ENCODE assay signal across 8 mouse cellular contexts in genomic region chr6:113644808-113645207, GRCm38 (mm10). TPM values are rescaled to one million over a fixed set of nuclear protein-coding genes. Genes with fewer than 3 reads are reported as not detected.
A peak's percentile ranks its signal among the peaks of the same experiment; 100 is the strongest.
DNase-seq lines count a peak whose midpoint lies in the region; ATAC-seq and TF ChIP-seq lines count a peak whose summit lies in the region.
"Had no signal": no experiment of that assay in that cellular context is flagged by ENCODE, and none has a peak within 500 bp of the region (broad histone marks: within the 10 kb centered on the region; RNA-seq: fewer than 3 reads in every experiment).

No protein-coding gene starts in this region.

- 0 out of 2 replicates have a peak overlapping the region, but pooled peaks have one; percentile 18 for H3K27ac ChIP-seq in heart, embryonic 11.5 days (ENCODE audit: low read depth, low read length)
- 0 out of 2 replicates have a peak overlapping the region, but pooled peaks have one; percentile 51 for H3K27ac ChIP-seq in stomach, embryonic 15.5 days
- no peak overlapping the region for H3K27ac ChIP-seq in hindbrain, embryonic 11.5 days (ENCODE audit: low read depth, low read length)
- no peak overlapping the region for H3K27ac ChIP-seq in forebrain, postnatal 0 days (ENCODE audit: low read depth, low read length)
- H3K27ac ChIP-seq: limb, embryonic 12.5 days had no signal

- H3K9me3 ChIP-seq in heart, embryonic 11.5 days (replicated peaks; ENCODE audit: control insufficient read depth, low read length), result no peaks in the 10 kb centered on the region
- H3K9me3 ChIP-seq in stomach, embryonic 15.5 days, result no peaks in the 10 kb centered on the region
- no peaks in the 10 kb centered on the region for H3K9me3 ChIP-seq in hindbrain, embryonic 11.5 days (ENCODE audit: control insufficient read depth, low read length)
- H3K9me3 ChIP-seq in forebrain, postnatal 0 days (ENCODE audit: low read length), result no peaks in the 10 kb centered on the region
- H3K9me3 ChIP-seq: limb, embryonic 12.5 days had no signal

- H3K36me3 ChIP-seq in heart, embryonic 11.5 days (ENCODE audit: control insufficient read depth, insufficient read depth, low read length), result no peaks in the 10 kb centered on the region
- H3K36me3 ChIP-seq in stomach, embryonic 15.5 days, result no peaks in the 10 kb centered on the region
- H3K36me3 ChIP-seq in hindbrain, embryonic 11.5 days (ENCODE audit: control insufficient read depth, insufficient read depth, low read length), result no peaks in the 10 kb centered on the region
- no peaks in the 10 kb centered on the region for H3K36me3 ChIP-seq in forebrain, postnatal 0 days (ENCODE audit: insufficient read depth)
- H3K36me3 ChIP-seq: limb, embryonic 12.5 days had no signal

- ATAC-seq in heart, embryonic 11.5 days (replicated peaks; ENCODE audit: insufficient number of reproducible peaks, low FRiP score, low TSS enrichment), result no peak
- no peak for ATAC-seq in stomach, embryonic 15.5 days (ENCODE audit: insufficient read depth, low FRiP score, low read depth)
- ATAC-seq in hindbrain, embryonic 11.5 days (ENCODE audit: low FRiP score), result no peak
- no peak for ATAC-seq in forebrain, postnatal 0 days

- 67% methylated on average over 8 of the region's 8 CpGs for WGBS in heart, embryonic 11.5 days (ENCODE audit: insufficient replicate concordance)
- 75% methylated on average over 8 of the region's 8 CpGs for WGBS in stomach, embryonic 15.5 days
- WGBS in hindbrain, embryonic 11.5 days, result 87% methylated on average over 8 of the region's 8 CpGs
- 85% methylated on average over 8 of the region's 8 CpGs for WGBS in forebrain, postnatal 0 days

- no peak overlapping the region for H3K4me2 ChIP-seq in heart, embryonic 11.5 days
- no peak overlapping the region for H3K4me2 ChIP-seq in stomach, embryonic 15.5 days
- H3K4me2 ChIP-seq in hindbrain, embryonic 11.5 days (replicated peaks; ENCODE audit: low read depth, low read length), result no peak overlapping the region
- H3K4me2 ChIP-seq in forebrain, postnatal 0 days (ENCODE audit: low read depth), result no peak overlapping the region
- H3K4me2 ChIP-seq: limb, embryonic 12.5 days had no signal

- no peak overlapping the region for H3K4me3 ChIP-seq in heart, embryonic 11.5 days (ENCODE audit: low read depth, low read length)
- H3K4me3 ChIP-seq in stomach, embryonic 15.5 days (replicated peaks), result no peak overlapping the region
- H3K4me3 ChIP-seq in hindbrain, embryonic 11.5 days (ENCODE audit: low read depth, low read length), result no peak overlapping the region
- no peak overlapping the region for H3K4me3 ChIP-seq in forebrain, postnatal 0 days (ENCODE audit: low read depth, low read length)
- H3K4me3 ChIP-seq: limb, embryonic 12.5 days had no signal

- TF ChIP-seq CTCF in forebrain, postnatal 0 days (IDR thresholded peaks at IDR 0.05; ENCODE audit: low read depth), result no peak

- H3K4me1 ChIP-seq in heart, embryonic 11.5 days (ENCODE audit: control insufficient read depth, insufficient read depth, low read length), result no peaks in the 10 kb centered on the region
- no peaks in the 10 kb centered on the region for H3K4me1 ChIP-seq in stomach, embryonic 15.5 days
- no peaks in the 10 kb centered on the region for H3K4me1 ChIP-seq in hindbrain, embryonic 11.5 days (replicated peaks; ENCODE audit: control insufficient read depth, insufficient read depth, low read length)
- H3K4me1 ChIP-seq in forebrain, postnatal 0 days (ENCODE audit: insufficient read depth), result no peaks in the 10 kb centered on the region
- H3K4me1 ChIP-seq: limb, embryonic 12.5 days had no signal

- peak; percentile 53 to 66 for DNase-seq in right cerebral cortex, postnatal 10 days (ENCODE audit: low spot score in 2 of 2)
- no peak for DNase-seq in right cerebral cortex, postnatal 4 days
- peak; percentile 69 for DNase-seq in kidney, postnatal 10 days
- DNase-seq in hindbrain, embryonic 11.5 days (ENCODE audit: low spot score), result no peak
- DNase-seq in forebrain, postnatal 0 days, result no peak

- H3K9ac ChIP-seq in heart, embryonic 11.5 days (ENCODE audit: low read depth, low read length), result no peak overlapping the region
- no peak overlapping the region for H3K9ac ChIP-seq in stomach, embryonic 15.5 days
- H3K9ac ChIP-seq in hindbrain, embryonic 11.5 days (ENCODE audit: low read depth, low read length), result no peak overlapping the region
- no peak overlapping the region for H3K9ac ChIP-seq in forebrain, postnatal 0 days
- H3K9ac ChIP-seq: limb, embryonic 12.5 days had no signal

- H3K27me3 ChIP-seq in heart, embryonic 11.5 days (ENCODE audit: control insufficient read depth, insufficient read depth, low read length), result no peaks in the 10 kb centered on the region
- H3K27me3 ChIP-seq in stomach, embryonic 15.5 days (replicated peaks), result no peaks in the 10 kb centered on the region
- H3K27me3 ChIP-seq in hindbrain, embryonic 11.5 days (ENCODE audit: control insufficient read depth, insufficient read depth, low read length), result no peaks in the 10 kb centered on the region
- no peaks in the 10 kb centered on the region for H3K27me3 ChIP-seq in forebrain, postnatal 0 days (ENCODE audit: insufficient read depth, low read length)
- H3K27me3 ChIP-seq: limb, embryonic 12.5 days had no signal

RNA-seq across cellular contexts. Expression of gene Irak2, which starts 6.5 kb away (rescaled TPM):
- 6.7 and 7.2 TPM in 2 replicates for polyA plus RNA-seq in heart, embryonic 11.5 days (2014; fragmentation: Nextera tagmentation; extraction: Ambion mirVana)
- 8.0 and 10.0 TPM in 2 replicates for polyA plus RNA-seq in stomach, embryonic 15.5 days (2015; fragmentation: Nextera tagmentation; extraction: Ambion mirVana)
- polyA plus RNA-seq in hindbrain, embryonic 11.5 days (2014; fragmentation: Nextera tagmentation; extraction: Ambion mirVana), result 1.6 and 1.9 TPM in 2 replicates
- 4.5 and 5.9 TPM in 2 replicates for total RNA-seq in forebrain, postnatal 0 days (2014; rRNA removed)
- 1.8 and 3.5 TPM in 2 replicates for polyA plus RNA-seq in forebrain, postnatal 0 days (2015; fragmentation: Nextera tagmentation; extraction: Ambion mirVana)

RNA-seq across cellular contexts. Expression of gene Vhl, which starts 21.0 kb away (rescaled TPM):
- polyA plus RNA-seq in heart, embryonic 11.5 days (2014; fragmentation: Nextera tagmentation; extraction: Ambion mirVana), result 31.2 and 40.9 TPM in 2 replicates
- 39.5 and 43.6 TPM in 2 replicates for polyA plus RNA-seq in stomach, embryonic 15.5 days (2015; fragmentation: Nextera tagmentation; extraction: Ambion mirVana)
- polyA plus RNA-seq in hindbrain, embryonic 11.5 days (2014; fragmentation: Nextera tagmentation; extraction: Ambion mirVana), result 63.0 and 64.4 TPM in 2 replicates
- 92.7 and 94.1 TPM in 2 replicates for total RNA-seq in forebrain, postnatal 0 days (2014; rRNA removed)
- polyA plus RNA-seq in forebrain, postnatal 0 days (2015; fragmentation: Nextera tagmentation; extraction: Ambion mirVana), result 71.6 and 76.5 TPM in 2 replicates

RNA-seq across cellular contexts. Expression of gene Brk1, which starts 40.2 kb away (rescaled TPM):
- 186 and 188 TPM in 2 replicates for polyA plus RNA-seq in heart, embryonic 11.5 days (2014; fragmentation: Nextera tagmentation; extraction: Ambion mirVana)
- polyA plus RNA-seq in stomach, embryonic 15.5 days (2015; fragmentation: Nextera tagmentation; extraction: Ambion mirVana), result 199 and 202 TPM in 2 replicates
- 221 and 224 TPM in 2 replicates for polyA plus RNA-seq in hindbrain, embryonic 11.5 days (2014; fragmentation: Nextera tagmentation; extraction: Ambion mirVana)
- total RNA-seq in forebrain, postnatal 0 days (2014; rRNA removed), result 217 and 235 TPM in 2 replicates
- 306 and 340 TPM in 2 replicates for polyA plus RNA-seq in forebrain, postnatal 0 days (2015; fragmentation: Nextera tagmentation; extraction: Ambion mirVana)

RNA-seq across cellular contexts. Expression of gene Fancd2os, which starts 44.3 kb away (rescaled TPM):
- 0.41 and 0.57 TPM in 2 replicates for polyA plus RNA-seq in heart, embryonic 11.5 days (2014; fragmentation: Nextera tagmentation; extraction: Ambion mirVana)
- 0.23 TPM in 1 of 2 replicates, not detected in the other for polyA plus RNA-seq in stomach, embryonic 15.5 days (2015; fragmentation: Nextera tagmentation; extraction: Ambion mirVana)
- 0.45 TPM in 1 of 2 replicates, not detected in the other for polyA plus RNA-seq in hindbrain, embryonic 11.5 days (2014; fragmentation: Nextera tagmentation; extraction: Ambion mirVana)
- not detected in 2 replicates for total RNA-seq in forebrain, postnatal 0 days (2014; rRNA removed)
- not detected in 2 replicates for polyA plus RNA-seq in forebrain, postnatal 0 days (2015; fragmentation: Nextera tagmentation; extraction: Ambion mirVana)
- polyA plus RNA-seq: limb, embryonic 12.5 days had no signal

RNA-seq across cellular contexts. Expression of gene Tatdn2, which starts 52.0 kb away (rescaled TPM):
- polyA plus RNA-seq in heart, embryonic 11.5 days (2014; fragmentation: Nextera tagmentation; extraction: Ambion mirVana), result 0.93 and 1.1 TPM in 2 replicates
- polyA plus RNA-seq in stomach, embryonic 15.5 days (2015; fragmentation: Nextera tagmentation; extraction: Ambion mirVana), result 0.81 and 0.99 TPM in 2 replicates
- polyA plus RNA-seq in hindbrain, embryonic 11.5 days (2014; fragmentation: Nextera tagmentation; extraction: Ambion mirVana), result 1.1 and 1.2 TPM in 2 replicates
- 67.0 and 69.2 TPM in 2 replicates for total RNA-seq in forebrain, postnatal 0 days (2014; rRNA removed)
- 1.4 and 1.7 TPM in 2 replicates for polyA plus RNA-seq in forebrain, postnatal 0 days (2015; fragmentation: Nextera tagmentation; extraction: Ambion mirVana)

Comparison
In these comparisons a context has a peak if more than half of its experiments do, and no peak if none do; other contexts are left out.
1. DNase-seq: peak in right cerebral cortex, postnatal 10 days (2 of 2) and kidney, postnatal 10 days (single experiment); none in right cerebral cortex, postnatal 4 days (single experiment), hindbrain, embryonic 11.5 days (single experiment) and forebrain, postnatal 0 days (single experiment).
2. H3K27ac ChIP-seq: peak in heart, embryonic 11.5 days (single experiment) and stomach, embryonic 15.5 days (single experiment); none in hindbrain, embryonic 11.5 days (single experiment) and forebrain, postnatal 0 days (single experiment).